Mouse (Mus musculus) CH12.LX (cell line): ENCODE measurements around the gene Asb3.

Experiments
- CTCF ChIP-seq, 2 experiments: IDR thresholded peaks in 1 of 2; conservative IDR thresholded peaks in 1 of 2; 2 replicates each; pipeline ENCODE4 v1.5.1; 2011 to 2012; ENCODE audit warnings: low read depth in 2 of 2, low read length in 2 of 2, improper control_type of control experiment in 1 of 2, inconsistent platforms in 1 of 2, mild to moderate bottlenecking in 1 of 2, moderate library complexity in 1 of 2
- EP300 ChIP-seq: IDR thresholded peaks from 2 replicates; pipeline ENCODE4 v1.6.1; 2011; ENCODE audit warnings: low read length, improper control_type of control experiment
- HCFC1 ChIP-seq: IDR thresholded peaks from 2 replicates; pipeline ENCODE4 v1.6.1; 2012; ENCODE audit warnings: low read depth, mild to moderate bottlenecking, inconsistent platforms, low read length, improper control_type of control experiment
- MAX ChIP-seq: IDR thresholded peaks from 2 replicates; pipeline ENCODE4 v1.6.1; 2011; ENCODE audit warnings: low read length, improper control_type of control experiment
- NRF1 ChIP-seq: IDR thresholded peaks from 2 replicates; pipeline ENCODE4 v1.6.1; 2014; ENCODE audit warnings: low read depth, mild to moderate bottlenecking, inconsistent platforms, low read length, improper control_type of control experiment, moderate library complexity
- POLR2A ChIP-seq: IDR thresholded peaks from 2 replicates; pipeline ENCODE4 v1.6.1; 2011; ENCODE audit warnings: low read depth, mild to moderate bottlenecking, improper control_type of control experiment, low read length
- RAD21 ChIP-seq: IDR thresholded peaks from 2 replicates; pipeline ENCODE4 v1.6.1; 2011; ENCODE audit warnings: low read depth, mild to moderate bottlenecking, low read length, improper control_type of control experiment, moderate library complexity
- SIN3A ChIP-seq: IDR thresholded peaks from 2 replicates; pipeline ENCODE4 v1.6.1; 2012; ENCODE audit warnings: low read length, improper control_type of control experiment, inconsistent platforms
- SMC3 ChIP-seq: IDR thresholded peaks from 2 replicates; pipeline ENCODE4 v1.6.1; 2011; ENCODE audit warnings: low read depth, low read length, improper control_type of control experiment
- TBP ChIP-seq: conservative IDR thresholded peaks from 2 replicates; pipeline ENCODE4 v1.6.1; 2011; ENCODE audit warnings: low read depth, low read length, improper control_type of control experiment
- TCF12 ChIP-seq: IDR thresholded peaks from 2 replicates; pipeline ENCODE4 v1.6.1; 2014; ENCODE audit warnings: low read depth, mild to moderate bottlenecking, inconsistent platforms, low read length, improper control_type of control experiment
- UBTF ChIP-seq: IDR thresholded peaks from 2 replicates; pipeline ENCODE4 v1.6.1; 2012; ENCODE audit warnings: low read depth, mild to moderate bottlenecking, inconsistent platforms, low read length, improper control_type of control experiment, moderate library complexity
- USF1 ChIP-seq: IDR thresholded peaks from 2 replicates; pipeline ENCODE4 v1.6.1; 2014; ENCODE audit warnings: low read depth, mild to moderate bottlenecking, inconsistent platforms, low read length, improper control_type of control experiment
- ZNF384 ChIP-seq: IDR thresholded peaks from 2 replicates; pipeline ENCODE4 v1.6.1; 2012; ENCODE audit warnings: low read depth, low read length, improper control_type of control experiment, inconsistent platforms

DNA sequence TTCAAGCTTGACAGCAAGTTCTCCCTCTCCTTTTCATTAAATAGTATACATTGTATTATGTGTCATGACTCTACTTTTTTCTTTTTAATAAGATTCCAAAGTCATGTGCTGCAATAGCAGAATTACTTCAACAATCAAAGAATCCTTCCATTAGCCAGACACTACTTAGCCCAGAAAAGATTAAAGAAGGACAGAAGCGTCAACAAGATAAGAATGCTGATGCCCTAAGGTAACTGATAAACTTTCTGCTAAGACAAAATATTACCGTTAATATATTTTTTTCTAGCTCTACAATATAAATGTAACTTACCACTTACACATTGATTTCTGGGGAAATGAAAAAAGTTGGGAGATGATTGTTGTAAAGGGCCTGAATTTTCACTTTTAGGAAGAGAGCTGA lies 46.4 kb upstream of the Asb3 start:
- TF ChIP-seq POLR2A: no peak
- no peak for TF ChIP-seq CTCF (conservative IDR thresholded peaks at IDR 0.05 in 1 of 2, IDR thresholded peaks at IDR 0.05 in 1 of 2; ENCODE audit: low read depth in 2 of 2, low read length in 2 of 2)
- TF ChIP-seq RAD21: no peak
- TF ChIP-seq SMC3: no peak
- no peak for TF ChIP-seq SIN3A
- TF ChIP-seq TBP: no peak
- no peak for TF ChIP-seq ZNF384
- no peak for TF ChIP-seq NRF1
- no peak for TF ChIP-seq MAX
- no peak for TF ChIP-seq HCFC1
- no peak for TF ChIP-seq UBTF
- TF ChIP-seq EP300: no peak
- TF ChIP-seq TCF12: no peak
- no peak for TF ChIP-seq USF1
